Mouse (Mus musculus): ENCODE results near the gene Kcnk12. TPM values are rescaled to one million over a fixed set of nuclear protein-coding genes. Genes with fewer than 3 reads are reported as not detected.

Kcnk12 gene
- polyA plus RNA-seq, 1 experiment from 2014 or later = 0.09 TPM

DNA sequence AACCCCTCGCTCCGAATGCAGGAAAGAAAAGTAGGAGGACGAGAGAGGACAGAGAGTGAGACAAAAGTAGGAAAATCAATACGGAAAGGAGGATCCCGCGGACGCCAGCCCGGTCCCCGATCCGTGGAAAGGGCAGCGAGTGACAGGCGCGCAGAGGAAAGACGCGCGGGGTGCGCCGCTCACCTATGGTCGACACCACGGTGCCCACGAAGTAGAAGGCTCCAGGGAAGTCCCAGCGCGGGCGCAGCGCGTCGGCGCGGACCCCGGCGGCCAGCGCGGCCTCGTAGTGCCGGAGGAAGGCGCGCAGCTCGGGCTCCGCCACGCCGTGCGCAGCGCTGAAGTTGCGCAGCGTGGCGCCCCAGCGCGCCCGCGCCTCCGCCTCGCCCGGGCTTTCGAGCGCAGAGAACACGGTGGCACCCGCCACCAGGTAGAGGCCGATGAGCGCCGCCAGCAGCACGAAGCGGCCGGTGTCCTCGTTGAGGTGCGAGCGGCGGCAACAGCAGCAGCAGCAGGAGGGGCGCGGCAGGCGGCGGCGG lies 845 bp downstream of the Kcnk12 start:
- no peaks in the 10 kb centered on the region for H3K36me3 ChIP-seq (replicated peaks)
- WGBS = under 1% methylated on average over 56 of the region's 72 CpGs
- H3K9ac ChIP-seq = peak overlapping the region; percentile 4; the same call in 1 of the 2 replicates
- ATAC-seq (ENCODE audit: low FRiP score) = peak; percentile 49; the same call in 1 of the 2 replicates
- no peaks in the 10 kb centered on the region for H3K9me3 ChIP-seq
- H3K4me3 ChIP-seq (replicated peaks) = peak overlapping the region; percentile 50
- peaks cover 25% of the 10 kb centered on the region for H3K4me1 ChIP-seq
- H3K27me3 ChIP-seq = peaks cover 77% of the 10 kb centered on the region
- no peak overlapping the region for H3K27ac ChIP-seq
- H3K4me2 ChIP-seq = peak overlapping the region; percentile 92

DNA sequence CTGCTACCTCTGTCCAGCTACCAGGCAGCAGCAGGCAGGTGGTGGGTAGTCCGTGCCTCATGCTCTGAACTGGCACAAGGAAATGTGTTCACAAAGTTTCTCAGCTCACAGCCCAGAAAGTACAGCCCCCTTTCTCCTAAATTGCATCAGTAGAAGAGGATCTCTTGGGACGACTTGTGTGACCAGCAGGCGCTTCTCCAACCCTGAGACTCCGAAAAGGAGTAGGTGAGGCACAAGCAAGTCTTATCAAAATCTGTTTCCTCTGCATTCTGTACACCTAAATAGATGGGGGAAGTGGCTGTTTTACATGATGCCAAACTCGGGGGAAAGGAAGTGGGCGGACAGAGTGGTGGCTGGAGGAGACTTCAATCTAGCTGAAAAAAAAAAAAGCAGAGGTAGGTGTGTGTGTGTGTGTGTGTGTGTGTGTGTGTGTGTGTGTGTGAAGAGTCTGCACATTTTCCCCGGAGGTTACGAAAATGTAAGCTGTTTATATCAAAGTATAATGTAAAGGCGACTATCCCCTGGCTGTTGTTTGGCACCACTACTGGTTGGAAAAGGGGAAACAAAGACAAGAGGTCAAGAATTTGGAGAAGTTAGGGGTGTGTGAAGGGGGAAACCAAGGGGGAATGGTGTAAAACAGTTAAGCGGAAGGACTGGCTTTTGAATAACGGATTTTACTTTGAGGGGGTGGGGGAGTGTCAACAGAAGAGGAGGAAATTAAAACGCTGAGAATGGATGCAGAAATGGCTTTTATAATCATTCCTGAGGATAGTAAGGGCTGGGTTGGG lies 1.7 kb downstream of the Kcnk12 start:
- no peak overlapping the region for H3K27ac ChIP-seq
- H3K4me3 ChIP-seq (replicated peaks) = peak overlapping the region; percentile 50
- WGBS = 31% methylated on average over 12 of the region's 12 CpGs
- H3K9ac ChIP-seq = 0 out of 2 replicates have a peak overlapping the region, but pooled peaks have one; percentile 4
- peaks cover 25% of the 10 kb centered on the region for H3K4me1 ChIP-seq
- peaks cover 73% of the 10 kb centered on the region for H3K27me3 ChIP-seq
- no peaks in the 10 kb centered on the region for H3K36me3 ChIP-seq (replicated peaks)
- H3K4me2 ChIP-seq = peak overlapping the region; percentile 92
- no peaks in the 10 kb centered on the region for H3K9me3 ChIP-seq
- no peak for ATAC-seq (ENCODE audit: low FRiP score)

DNA sequence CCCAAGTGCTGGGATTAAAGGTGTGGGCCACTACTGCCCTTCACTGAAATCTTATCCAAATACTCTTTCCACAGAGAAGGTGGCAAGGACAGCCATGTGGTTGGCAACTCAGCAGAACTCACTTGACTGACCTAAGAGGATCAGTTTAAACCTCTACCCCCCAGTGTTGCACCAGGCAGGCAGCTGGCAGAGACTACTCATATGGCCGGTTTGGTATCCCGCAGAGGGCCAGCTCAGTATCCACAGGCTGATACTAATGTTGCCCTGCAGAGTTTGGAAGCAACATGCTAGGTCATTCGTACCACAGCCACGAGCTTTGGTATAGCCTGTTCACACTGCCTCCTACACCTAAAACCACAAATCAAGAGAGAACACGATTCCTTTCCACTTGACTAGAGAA lies 3.0 kb downstream of the Kcnk12 start:
- H3K27me3 ChIP-seq = peaks cover 62% of the 10 kb centered on the region
- 81% methylated on average over 5 of the region's 5 CpGs for WGBS

DNA sequence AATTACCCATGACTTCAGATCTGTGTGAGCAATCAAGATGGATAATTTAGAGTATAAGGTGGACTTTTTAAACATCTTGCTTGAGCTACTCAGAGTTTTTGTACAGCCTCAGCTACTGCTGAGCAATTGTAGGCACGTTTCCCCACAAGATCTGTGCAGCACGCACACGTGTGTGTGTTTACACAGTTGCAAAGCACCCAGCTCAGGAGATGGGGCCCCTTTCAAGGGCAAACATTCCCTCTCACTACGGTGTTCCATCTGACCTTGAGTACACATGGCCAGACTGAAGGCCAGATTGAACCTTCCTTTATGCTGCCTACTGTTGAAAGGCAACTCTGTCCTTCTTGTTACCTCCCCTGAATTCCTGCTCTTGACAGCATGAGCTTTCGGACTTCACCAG lies 4.5 kb downstream of the Kcnk12 start:
- no peak overlapping the region for H3K4me2 ChIP-seq
- WGBS = 85% methylated on average over 5 of the region's 5 CpGs

More for the DNA sequence above, 3.0 kb downstream of the Kcnk12 start:
- ATAC-seq (ENCODE audit: low FRiP score) = no peak
- no peak overlapping the region for H3K27ac ChIP-seq
- H3K9me3 ChIP-seq = no peaks in the 10 kb centered on the region
- peaks cover 25% of the 10 kb centered on the region for H3K4me1 ChIP-seq
- no peaks in the 10 kb centered on the region for H3K36me3 ChIP-seq (replicated peaks)
- H3K9ac ChIP-seq = no peak overlapping the region
- H3K4me3 ChIP-seq (replicated peaks) = no peak overlapping the region
- no peak overlapping the region for H3K4me2 ChIP-seq

DNA sequence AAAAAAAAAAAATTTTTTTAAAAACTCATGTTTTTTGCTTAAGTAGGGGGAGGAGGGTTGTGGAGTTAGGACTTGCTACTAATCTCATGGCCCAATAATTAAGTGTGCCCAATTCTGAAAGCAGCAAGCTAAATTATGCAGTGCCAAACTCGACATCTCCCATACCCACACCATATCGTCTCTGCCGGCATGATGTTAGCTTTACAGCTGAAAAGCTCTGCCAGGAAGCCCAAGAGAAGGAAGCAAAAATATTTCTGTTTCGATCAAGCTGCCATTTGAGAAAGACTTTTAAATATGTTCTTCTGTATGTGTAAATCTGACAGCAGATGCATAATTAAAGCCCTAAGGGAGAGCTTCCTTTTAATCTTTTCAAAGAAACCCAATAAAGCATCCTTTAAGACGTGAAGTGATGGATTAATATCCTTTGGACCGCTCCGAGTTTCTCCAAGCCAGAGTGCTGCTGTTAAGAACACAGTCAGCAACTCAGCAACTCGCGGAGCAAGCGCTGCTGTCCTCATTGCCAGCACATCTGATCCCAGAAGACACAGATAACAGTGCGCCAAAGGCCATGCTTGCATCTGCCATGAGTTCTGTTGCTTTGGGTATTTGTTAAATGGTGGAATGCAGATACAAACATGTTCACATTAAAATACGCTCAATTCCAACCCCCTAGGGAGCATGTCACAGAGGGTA lies 5.0 kb downstream of the Kcnk12 start:
- Histone ChIP-seq H3K4me2 (no peak overlapping the region), H3K4me3 (replicated peaks) (no peak overlapping the region), H3K9me3 (no peaks in the 10 kb centered on the region), H3K27me3 (peaks cover 41% of the 10 kb centered on the region), H3K27ac (no peak overlapping the region), H3K4me1 (peaks cover 15% of the 10 kb centered on the region), H3K9ac (no peak overlapping the region), H3K36me3 (replicated peaks) (no peaks in the 10 kb centered on the region)
- 77% methylated on average over 12 of the region's 12 CpGs for WGBS
- no peak for ATAC-seq (ENCODE audit: low FRiP score)

More for the DNA sequence above, 4.5 kb downstream of the Kcnk12 start:
- no peak for ATAC-seq (ENCODE audit: low FRiP score)
- Histone ChIP-seq H3K4me3 (replicated peaks) (no peak overlapping the region), H3K4me1 (peaks cover 20% of the 10 kb centered on the region), H3K27ac (no peak overlapping the region), H3K36me3 (replicated peaks) (no peaks in the 10 kb centered on the region), H3K9me3 (no peaks in the 10 kb centered on the region), H3K27me3 (peaks cover 47% of the 10 kb centered on the region), H3K9ac (no peak overlapping the region)

DNA sequence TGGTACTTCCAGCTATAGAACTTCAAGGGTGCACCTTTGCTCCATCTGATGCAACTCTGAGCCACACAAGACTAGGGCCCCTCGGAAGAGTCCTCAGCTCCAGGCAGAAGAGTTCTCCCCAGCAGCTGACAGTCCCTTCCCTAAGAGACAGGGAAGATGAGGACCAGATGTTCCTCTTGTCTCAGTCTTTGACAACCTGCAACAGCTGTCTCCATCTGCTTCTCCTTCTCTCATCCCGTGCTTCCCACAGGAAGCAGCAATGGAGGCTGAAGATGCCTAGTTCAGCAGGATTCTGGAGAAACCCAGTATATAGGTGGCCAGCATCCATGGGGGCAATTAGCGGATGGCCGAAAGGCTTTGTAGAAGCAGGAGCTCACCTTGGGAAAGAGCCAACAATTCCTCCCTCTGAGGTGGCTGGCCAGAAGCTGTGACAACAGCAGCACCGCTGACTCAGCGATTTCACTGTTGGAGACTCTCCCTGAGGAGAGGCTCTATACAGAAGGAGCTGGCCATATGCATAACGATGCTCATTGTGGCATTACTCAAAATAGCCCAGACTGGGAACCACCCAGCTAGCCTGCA lies 6.2 kb downstream of the Kcnk12 start:
- Histone ChIP-seq H3K4me1 (peaks cover 3% of the 10 kb centered on the region), H3K36me3 (replicated peaks) (no peaks in the 10 kb centered on the region), H3K27me3 (peaks cover 30% of the 10 kb centered on the region), H3K27ac (no peak overlapping the region), H3K9ac (no peak overlapping the region), H3K4me3 (replicated peaks) (no peak overlapping the region), H3K9me3 (no peaks in the 10 kb centered on the region), H3K4me2 (no peak overlapping the region)
- WGBS = 78% methylated on average over 7 of the region's 7 CpGs
- ATAC-seq (ENCODE audit: low FRiP score) = no peak

DNA sequence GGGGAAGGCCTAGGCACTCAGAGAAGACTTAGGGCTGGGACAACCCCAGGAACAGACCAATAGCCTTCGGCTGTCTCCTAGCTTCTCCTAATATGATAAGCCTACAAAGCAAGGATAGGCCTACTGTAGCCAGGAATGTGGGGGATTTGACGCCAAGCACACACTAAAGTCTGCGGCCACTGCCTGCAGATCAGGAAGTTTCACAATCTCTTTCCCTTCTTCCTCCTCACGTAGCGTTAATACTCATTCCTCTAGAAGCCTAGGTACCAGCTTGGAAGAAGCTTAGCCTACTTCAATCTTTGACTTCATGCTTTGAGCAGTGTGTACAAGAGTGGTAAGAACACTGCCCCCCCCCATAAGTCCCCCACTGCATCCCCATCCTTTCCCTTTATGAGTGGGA lies 7.1 kb downstream of the Kcnk12 start:
- H3K9me3 ChIP-seq = no peaks in the 10 kb centered on the region
- H3K27me3 ChIP-seq = peaks cover 20% of the 10 kb centered on the region
- 94% methylated on average over 5 of the region's 5 CpGs for WGBS
- H3K4me3 ChIP-seq (replicated peaks) = no peak overlapping the region
- no peak overlapping the region for H3K27ac ChIP-seq
- H3K4me2 ChIP-seq = no peak overlapping the region
- no peaks in the 10 kb centered on the region for H3K36me3 ChIP-seq (replicated peaks)
- H3K4me1 ChIP-seq = no peaks in the 10 kb centered on the region
- H3K9ac ChIP-seq = no peak overlapping the region
- no peak for ATAC-seq (ENCODE audit: low FRiP score)

DNA sequence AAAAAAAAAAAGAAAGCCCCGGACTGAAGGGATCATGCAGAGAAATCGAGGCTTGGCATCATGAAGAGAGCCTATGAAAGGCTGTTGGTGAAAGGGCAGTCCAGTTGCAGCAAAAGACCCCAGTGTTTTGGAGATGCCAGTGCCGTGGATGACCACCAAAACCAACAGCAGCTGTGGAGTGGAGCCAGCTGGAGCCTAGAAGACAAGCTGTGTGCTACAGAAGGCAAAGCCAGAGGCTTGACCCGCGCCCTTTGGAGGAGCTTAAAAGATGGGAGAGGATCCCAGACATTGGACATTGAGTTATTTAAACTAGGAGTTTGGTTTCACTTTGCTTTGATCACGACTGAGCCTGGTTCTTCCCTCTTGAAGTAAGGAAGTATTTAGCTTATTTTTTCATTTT lies 9.6 kb downstream of the Kcnk12 start:
- no peak for ATAC-seq (ENCODE audit: low FRiP score)
- no peak overlapping the region for H3K4me3 ChIP-seq (replicated peaks)
- H3K27me3 ChIP-seq = no peaks in the 10 kb centered on the region
- no peak overlapping the region for H3K4me2 ChIP-seq
- 81% methylated on average over 6 of the region's 6 CpGs for whole genome bisulfite sequencing
- no peak overlapping the region for H3K9ac ChIP-seq
- no peaks in the 10 kb centered on the region for H3K9me3 ChIP-seq
- no peak overlapping the region for H3K27ac ChIP-seq
- H3K36me3 ChIP-seq (replicated peaks) = no peaks in the 10 kb centered on the region
- no peaks in the 10 kb centered on the region for H3K4me1 ChIP-seq

DNA sequence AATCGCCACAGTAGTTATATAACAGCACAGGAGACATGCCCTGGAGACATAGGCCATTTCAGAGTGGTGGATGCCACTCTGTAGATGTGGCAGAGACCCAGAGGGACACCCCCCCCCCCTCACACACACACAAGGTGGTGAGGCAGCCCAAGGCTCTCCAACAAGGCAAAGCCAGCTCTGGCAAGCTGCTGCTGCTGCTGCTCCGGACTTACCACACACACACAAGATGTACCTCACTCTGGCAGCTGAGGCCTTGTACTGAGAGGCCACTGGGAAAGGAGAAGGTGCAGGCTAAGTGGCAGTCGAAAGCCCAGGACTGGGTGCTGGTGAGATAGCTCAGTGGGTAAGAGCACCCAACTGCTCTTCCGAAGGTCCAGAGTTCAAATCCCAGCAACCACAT lies 10.1 kb downstream of the Kcnk12 start:
- Histone ChIP-seq H3K4me2 (no peak overlapping the region), H3K9me3 (no peaks in the 10 kb centered on the region), H3K9ac (no peak overlapping the region), H3K27me3 (no peaks in the 10 kb centered on the region), H3K27ac (no peak overlapping the region), H3K4me3 (replicated peaks) (no peak overlapping the region), H3K36me3 (replicated peaks) (no peaks in the 10 kb centered on the region), H3K4me1 (no peaks in the 10 kb centered on the region)
- 94% methylated on average over 4 of the region's 4 CpGs for WGBS
- no peak for ATAC-seq (ENCODE audit: low FRiP score)

DNA sequence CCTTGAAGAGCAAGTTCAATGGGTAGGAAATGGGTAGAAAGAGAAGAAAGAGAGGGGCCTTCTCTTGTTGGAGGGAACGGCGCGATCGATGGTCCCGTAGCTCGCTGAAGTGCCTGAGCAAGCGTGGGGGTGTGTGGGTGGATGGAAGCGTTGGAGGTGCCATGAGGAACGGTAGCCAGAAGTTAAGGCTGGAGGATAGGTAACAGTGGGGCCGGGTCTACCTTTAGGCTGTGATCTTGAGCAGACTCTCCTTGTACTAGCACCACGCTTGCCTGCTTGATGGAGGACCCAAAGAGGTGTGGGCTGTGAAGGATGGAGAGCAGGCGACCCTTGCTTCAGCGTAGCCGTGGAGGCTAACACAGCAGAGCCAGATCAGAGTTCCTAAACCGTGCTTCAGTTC lies 12.1 kb downstream of the Kcnk12 start:
- Histone ChIP-seq H3K4me1 (no peaks in the 10 kb centered on the region), H3K4me3 (replicated peaks) (no peak overlapping the region), H3K36me3 (replicated peaks) (no peaks in the 10 kb centered on the region), H3K9ac (no peak overlapping the region), H3K27ac (no peak overlapping the region), H3K9me3 (no peaks in the 10 kb centered on the region), H3K27me3 (no peaks in the 10 kb centered on the region), H3K4me2 (no peak overlapping the region)
- WGBS = 95% methylated on average over 15 of the region's 15 CpGs
- no peak for ATAC-seq (ENCODE audit: low FRiP score)

DNA sequence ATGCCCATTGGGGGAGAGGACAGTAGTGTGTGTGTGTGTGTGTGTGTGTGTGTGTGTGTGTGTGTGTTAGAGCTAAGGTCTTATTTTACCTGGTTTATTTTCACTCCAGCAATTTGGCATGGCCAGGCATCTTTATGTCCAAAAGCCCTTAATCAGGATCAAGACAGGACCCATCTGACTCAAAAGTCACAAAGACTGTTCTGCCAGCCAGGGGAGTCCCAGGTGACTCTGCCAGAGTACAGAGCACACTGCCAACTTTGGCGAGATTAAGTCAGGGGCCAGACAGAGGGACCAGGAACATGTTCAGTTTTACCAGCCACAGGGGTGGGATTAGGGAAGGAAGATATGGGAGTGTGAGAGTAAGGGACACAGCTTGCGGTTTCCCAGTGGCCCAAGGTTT lies 12.9 kb downstream of the Kcnk12 start:
- H3K9ac ChIP-seq = no peak overlapping the region
- no peaks in the 10 kb centered on the region for H3K36me3 ChIP-seq (replicated peaks)
- no peak for ATAC-seq (ENCODE audit: low FRiP score)
- no peak overlapping the region for H3K4me3 ChIP-seq (replicated peaks)
- H3K4me1 ChIP-seq = no peaks in the 10 kb centered on the region
- 87% methylated on average over 2 of the region's 2 CpGs for WGBS
- H3K27ac ChIP-seq = no peak overlapping the region
- H3K27me3 ChIP-seq = no peaks in the 10 kb centered on the region
- H3K9me3 ChIP-seq = no peaks in the 10 kb centered on the region
- no peak overlapping the region for H3K4me2 ChIP-seq

DNA sequence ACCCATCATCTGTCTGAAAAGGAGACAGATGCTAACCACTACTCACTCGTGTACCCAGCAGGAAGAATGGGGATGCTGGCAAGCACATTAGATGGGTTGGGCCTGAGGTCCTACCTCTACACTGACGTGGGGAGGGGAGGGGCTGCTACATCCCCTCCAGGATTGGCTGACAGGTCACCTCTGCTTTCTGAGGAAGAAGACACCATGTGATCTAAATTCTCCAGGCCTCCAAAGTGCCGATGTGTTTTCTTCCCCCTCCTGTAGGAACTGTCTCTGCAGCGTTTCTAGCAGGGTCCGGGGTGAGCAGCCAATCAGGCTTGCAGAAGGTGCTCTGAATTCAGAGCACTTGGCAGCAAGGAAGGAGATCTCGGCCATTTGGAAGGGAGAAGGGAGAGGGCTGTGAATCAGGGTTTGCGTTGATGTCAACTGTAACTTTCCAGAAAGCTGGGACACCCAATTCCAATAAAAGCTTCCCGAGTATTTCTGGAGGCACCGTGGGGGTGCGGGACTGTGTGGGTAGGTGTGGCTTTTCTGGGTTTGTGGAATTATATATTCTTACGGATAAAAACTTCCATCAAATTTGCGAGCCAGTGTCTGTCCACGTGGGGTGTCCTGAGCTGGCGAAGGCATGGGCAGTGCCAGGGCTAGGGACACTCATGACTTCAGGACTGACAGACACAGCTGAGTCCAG lies 13.5 kb downstream of the Kcnk12 start:
- Histone ChIP-seq H3K4me1 (no peaks in the 10 kb centered on the region), H3K27me3 (no peaks in the 10 kb centered on the region), H3K36me3 (replicated peaks) (no peaks in the 10 kb centered on the region), H3K4me2 (no peak overlapping the region), H3K27ac (no peak overlapping the region), H3K9me3 (no peaks in the 10 kb centered on the region), H3K4me3 (replicated peaks) (no peak overlapping the region), H3K9ac (no peak overlapping the region)
- 71% methylated on average over 14 of the region's 14 CpGs for WGBS
- ATAC-seq (ENCODE audit: low FRiP score) = no peak

Data from forebrain, embryonic 12.5 days (tissue).